Mouse (Mus musculus) gonadal fat pad, adult 2 months (tissue): ENCODE measurements around the gene Fgf8. TPM values are rescaled to one million over a fixed set of nuclear protein-coding genes. Genes with fewer than 3 reads are reported as not detected.

Source experiments
- DNase-seq: peaks from one replicate; pipeline ENCODE4 v3.0.0-alpha.2; 2012; ENCODE audit warnings: low read depth
- polyA plus RNA-seq: library from polyadenylated mRNA; depleted of rRNA; stranded (reverse); fragments of >200 nt; gene quantifications from 2 replicates; pipeline ENCODE4 v1.2.3, GENCODE M21; 2012; rRNA removed

Fgf8 gene
- polyA plus RNA-seq: 0.18 and 0.19 TPM in 2 replicates

- no peak for DNase-seq
These were observed at the start of gene Fgf8 for GRCm38 (mm10) chr19:45742218-45742983. Fgf8 (minus strand) TSS chr19:45742915.

- DNase-seq: no peak
These were observed 49.7 kb upstream of the Fgf8 start for GRCm38 (mm10) chr19:45792404-45792803.

- DNase-seq: no peak
These were observed 47.5 kb upstream of the Fgf8 start for GRCm38 (mm10) chr19:45789888-45790874.

- no peak for DNase-seq
These were observed 46.6 kb upstream of the Fgf8 start for GRCm38 (mm10) chr19:45789365-45789764.

GRCm38 (mm10) chr19:45788337-45788736 lies 45.6 kb upstream of the Fgf8 start:
- no peak for DNase-seq

GRCm38 (mm10) chr19:45787450-45787849 lies 44.7 kb upstream of the Fgf8 start:
- no peak for DNase-seq

- no peak for DNase-seq
These were observed 42.8 kb upstream of the Fgf8 start for GRCm38 (mm10) chr19:45785470-45785869.

- no peak for DNase-seq
These were observed 41.3 kb upstream of the Fgf8 start for GRCm38 (mm10) chr19:45783933-45784576.

- peak; percentile 80 for DNase-seq
These were observed 40.6 kb upstream of the Fgf8 start, which contains the start of gene Mgea5 for GRCm38 (mm10) chr19:45783181-45783932. Mgea5 (minus strand) TSS chr19:45783837.

- DNase-seq: no peak
These were observed 39.7 kb upstream of the Fgf8 start for GRCm38 (mm10) chr19:45782315-45783001.

GRCm38 (mm10) chr19:45781676-45782075 lies 39.0 kb upstream of the Fgf8 start:
- DNase-seq: no peak

GRCm38 (mm10) chr19:45780350-45780915 lies 37.7 kb upstream of the Fgf8 start:
- no peak for DNase-seq

- no peak for DNase-seq
These were observed 32.8 kb upstream of the Fgf8 start for GRCm38 (mm10) chr19:45775486-45775885.

- DNase-seq: no peak
These were observed 28.8 kb upstream of the Fgf8 start for GRCm38 (mm10) chr19:45771501-45771900.

- DNase-seq: no peak
These were observed 18.1 kb upstream of the Fgf8 start for GRCm38 (mm10) chr19:45760810-45761209.

GRCm38 (mm10) chr19:45758671-45759070 lies 16.0 kb upstream of the Fgf8 start:
- DNase-seq: no peak

- DNase-seq: no peak
These were observed 10.8 kb upstream of the Fgf8 start for GRCm38 (mm10) chr19:45753551-45753950.

- no peak for DNase-seq
These were observed 9.2 kb upstream of the Fgf8 start for GRCm38 (mm10) chr19:45751881-45752280.

- DNase-seq: peak; percentile 13
These were observed 6.7 kb upstream of the Fgf8 start, which contains the start of gene Npm3 for GRCm38 (mm10) chr19:45749243-45750043. Npm3 (minus strand) TSS chr19:45749591.
